Mouse (Mus musculus): Measurements from ENCODE around the gene Ncln.

The Ncln gene

GRCm38 (mm10) chr10:81489941-81490340, 6.3 kb downstream of the Ncln start:
- no peak for DNase-seq (ENCODE audit: low read depth, low spot score)

DNA sequence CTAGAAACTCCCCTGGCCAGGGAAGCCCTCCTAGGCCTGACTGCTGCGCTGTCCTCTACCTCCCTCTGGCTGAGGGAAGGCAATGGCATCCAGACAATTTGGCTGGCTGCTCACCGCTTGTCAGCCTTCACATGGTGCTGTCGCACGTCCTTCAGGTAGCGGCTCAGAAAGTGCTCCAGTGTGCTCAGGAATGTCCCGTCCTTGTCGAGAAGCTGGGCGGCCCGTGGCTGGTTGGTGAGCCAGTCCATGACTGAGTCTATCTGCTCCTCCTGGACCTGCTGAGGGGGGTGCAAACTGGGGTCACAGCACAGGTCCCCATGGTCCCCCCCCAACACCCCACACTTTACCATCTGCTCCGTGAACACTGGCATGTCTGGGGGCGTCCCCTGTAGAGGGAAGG, 8.1 kb downstream of the Ncln start:
- DNase-seq (ENCODE audit: low read depth, low spot score): no peak

DNA sequence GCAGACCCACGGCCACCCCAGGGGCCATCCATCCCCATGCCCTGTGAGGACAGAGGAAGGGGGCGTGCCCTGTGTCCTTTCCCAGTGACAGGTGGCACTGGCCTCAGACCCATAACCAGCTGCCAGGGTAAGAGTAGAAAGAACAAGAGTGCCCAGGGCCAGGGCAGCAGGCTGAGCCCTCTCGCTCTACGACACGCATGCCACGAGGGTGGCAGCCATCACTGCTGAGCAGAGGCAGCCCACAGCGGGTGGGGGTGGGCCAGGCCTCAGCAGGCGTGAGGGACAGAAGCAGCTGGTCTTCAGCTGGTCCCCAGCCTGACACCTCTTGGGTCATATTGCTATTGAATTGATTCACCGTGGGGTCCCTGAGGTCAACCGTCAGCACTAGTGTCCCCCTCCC, 9.7 kb downstream of the Ncln start:
- DNase-seq (ENCODE audit: low read depth, low spot score): no peak

- no peak for DNase-seq (ENCODE audit: low read depth, low spot score)
Observed at GRCm38 (mm10) chr10:81485479-81486018, 10.6 kb downstream of the Ncln start.

DNA sequence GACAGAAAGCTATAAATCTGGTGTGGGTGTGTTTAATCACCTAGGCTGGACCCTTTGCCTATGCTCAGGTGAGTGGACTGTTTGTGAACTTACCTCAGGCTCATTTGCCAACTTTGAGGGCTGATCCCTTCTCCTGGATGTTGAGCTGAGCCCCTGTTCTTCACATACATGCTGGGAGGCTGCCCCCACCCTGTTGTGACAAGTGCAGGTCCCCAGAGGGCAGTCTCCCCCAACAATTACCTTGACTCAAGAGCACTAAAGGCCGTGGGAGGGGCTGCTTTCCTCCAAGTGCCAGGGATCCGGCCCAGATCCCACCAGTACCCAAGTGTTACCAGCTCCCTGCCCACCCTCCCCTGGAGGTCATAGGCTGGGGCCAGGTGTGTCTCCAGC, 11.1 kb downstream of the Ncln start:
- peak; percentile 59 for DNase-seq (ENCODE audit: low read depth, low spot score)

GRCm38 (mm10) chr10:81484441-81485059, 11.6 kb downstream of the Ncln start:
- DNase-seq (ENCODE audit: low read depth, low spot score): no peak

DNA sequence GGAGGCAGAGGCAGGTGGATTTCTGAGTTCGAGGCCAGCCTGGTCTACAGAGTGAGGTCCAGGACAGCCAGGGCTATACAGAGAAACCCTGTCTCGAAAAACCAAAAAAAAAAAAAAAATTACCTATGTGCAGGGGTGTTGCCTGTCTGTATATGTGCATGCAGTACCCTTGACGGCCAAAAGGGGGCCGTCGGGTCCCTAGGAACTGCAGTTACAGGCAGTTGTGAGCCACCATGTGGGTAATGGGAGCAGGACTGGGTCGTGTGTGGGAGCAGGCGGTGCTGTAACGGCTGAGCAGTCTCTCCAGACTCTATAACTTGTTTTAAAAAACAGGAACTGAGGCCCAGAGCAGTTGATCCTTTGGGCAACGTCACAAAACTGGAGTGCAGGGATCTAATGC, 12.2 kb downstream of the Ncln start:
- DNase-seq (ENCODE audit: low read depth, low spot score): peak; percentile 85

DNA sequence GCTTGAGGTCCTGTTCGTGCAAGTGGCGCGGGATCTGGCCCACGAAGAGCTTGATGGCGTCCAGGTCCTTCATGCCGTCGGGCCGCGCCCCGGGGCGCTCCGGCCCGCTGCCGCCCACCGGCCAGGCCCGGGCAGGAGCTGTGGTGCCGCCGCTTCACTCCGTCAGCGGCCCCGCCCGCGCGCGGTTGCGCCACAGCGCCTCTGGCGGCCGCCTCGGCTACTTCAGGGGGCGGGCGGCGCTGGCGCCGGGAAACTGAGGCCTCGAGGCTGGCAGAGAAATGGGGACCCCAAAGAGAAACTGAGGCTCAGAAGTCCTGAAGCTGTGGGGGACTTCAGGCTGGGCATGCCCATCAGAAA, 13.7 kb downstream of the Ncln start, which contains the start of gene Celf5:
Celf5 (minus strand) TSS at position 177 of the 357 bp plus-strand sequence.
- no peak for DNase-seq (ENCODE audit: low read depth, low spot score)

DNA sequence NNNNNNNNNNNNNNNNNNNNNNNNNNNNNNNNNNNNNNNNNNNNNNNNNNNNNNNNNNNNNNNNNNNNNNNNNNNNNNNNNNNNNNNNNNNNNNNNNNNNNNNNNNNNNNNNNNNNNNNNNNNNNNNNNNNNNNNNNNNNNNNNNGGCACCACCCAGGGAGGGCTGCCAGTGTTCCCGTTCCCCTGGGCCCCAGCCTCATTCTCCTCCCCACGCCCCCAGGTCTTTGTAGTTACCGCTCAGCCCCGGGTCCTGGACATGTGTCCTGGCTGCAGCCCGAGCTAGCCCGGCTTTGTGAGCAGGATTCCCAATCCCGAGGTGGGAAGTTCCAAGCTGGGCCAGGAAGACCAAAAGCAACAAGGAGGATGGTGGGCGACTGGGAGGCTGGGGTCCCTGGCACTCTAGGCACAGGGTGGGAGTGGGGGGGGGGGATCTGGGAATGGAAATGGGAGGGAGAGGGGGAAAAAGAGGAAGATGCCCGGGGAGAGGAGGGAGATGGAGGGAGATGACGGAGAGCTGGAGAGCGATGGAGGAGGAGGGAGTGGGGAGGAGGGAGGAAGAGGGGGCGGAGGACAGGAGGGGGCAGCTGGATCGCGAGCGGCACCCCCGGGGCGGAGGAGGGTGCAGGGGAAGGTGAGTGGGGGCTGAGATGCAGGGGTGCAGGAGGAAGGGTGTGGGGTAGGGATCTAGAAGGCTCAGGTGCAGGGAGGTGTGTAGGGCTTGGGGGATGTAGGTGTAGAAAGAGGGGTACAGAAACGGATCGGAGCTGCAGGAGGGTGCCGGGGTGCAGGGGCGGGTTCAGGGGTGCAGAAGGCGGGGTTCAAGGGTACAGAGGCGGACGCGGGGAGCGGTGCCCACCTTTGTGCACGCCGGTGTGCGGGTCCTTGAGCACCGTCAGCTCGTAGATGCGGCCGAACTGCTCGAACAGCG, 14.3 kb downstream of the Ncln start:
- no peak for DNase-seq (ENCODE audit: low read depth, low spot score)

DNA sequence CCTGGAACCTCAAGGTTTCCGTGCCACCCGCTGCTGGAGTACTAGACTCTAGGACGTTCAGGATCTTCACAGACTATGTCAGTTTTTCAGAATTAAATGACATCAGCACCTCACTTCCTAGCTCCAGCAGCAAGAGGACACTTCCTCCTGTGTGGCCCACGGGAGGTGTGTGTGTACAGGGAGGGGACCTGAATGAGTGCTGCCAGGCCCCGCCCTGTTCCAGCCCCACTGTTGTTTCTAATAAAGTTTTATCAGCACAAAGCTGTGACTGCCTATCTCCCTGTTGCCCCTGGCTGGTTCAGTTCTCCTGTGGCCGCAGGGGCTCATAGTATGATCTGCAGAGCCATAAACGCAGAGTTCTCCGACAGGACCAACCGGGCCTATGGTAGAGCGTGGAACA, 21.7 kb downstream of the Ncln start:
- no peak for DNase-seq (ENCODE audit: low read depth, low spot score)

GRCm38 (mm10) chr10:81473003-81473451, 23.2 kb downstream of the Ncln start:
- peak; percentile 55 for DNase-seq (ENCODE audit: low read depth, low spot score)

DNA sequence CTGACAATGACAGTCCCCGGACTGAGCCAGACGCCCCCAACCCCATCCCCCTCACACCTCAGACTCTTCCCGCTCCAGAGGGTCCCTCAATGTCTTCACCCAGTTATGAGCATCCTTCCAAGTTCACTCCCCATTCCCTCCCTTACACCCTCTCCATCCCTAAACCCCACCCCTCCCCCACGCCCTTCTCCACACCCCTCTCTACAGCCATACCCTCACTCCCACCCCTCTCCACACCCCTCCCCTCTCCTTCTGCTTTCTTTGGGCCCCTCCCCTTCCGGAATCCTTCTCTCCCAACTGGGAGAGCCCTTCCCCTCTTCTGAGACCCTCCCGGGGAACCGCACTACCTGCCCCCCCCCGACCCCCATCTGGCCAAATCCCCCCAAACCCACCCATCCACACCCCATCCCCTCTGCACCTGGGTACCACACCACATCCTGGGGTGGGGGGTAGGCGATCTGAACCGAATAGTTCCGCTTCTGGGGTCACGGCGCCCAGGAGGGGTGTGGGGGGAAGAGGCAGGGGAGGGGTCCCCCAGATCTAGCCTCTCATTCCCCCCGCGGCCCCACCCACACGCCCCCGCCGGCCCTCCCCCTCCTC, 23.7 kb downstream of the Ncln start:
- peak; percentile 63 for DNase-seq (ENCODE audit: low read depth, low spot score)

GRCm38 (mm10) chr10:81470454-81470853, 25.7 kb downstream of the Ncln start:
- no peak for DNase-seq (ENCODE audit: low read depth, low spot score)

GRCm38 (mm10) chr10:81469253-81469652, 26.9 kb downstream of the Ncln start:
- DNase-seq (ENCODE audit: low read depth, low spot score): no peak

DNA sequence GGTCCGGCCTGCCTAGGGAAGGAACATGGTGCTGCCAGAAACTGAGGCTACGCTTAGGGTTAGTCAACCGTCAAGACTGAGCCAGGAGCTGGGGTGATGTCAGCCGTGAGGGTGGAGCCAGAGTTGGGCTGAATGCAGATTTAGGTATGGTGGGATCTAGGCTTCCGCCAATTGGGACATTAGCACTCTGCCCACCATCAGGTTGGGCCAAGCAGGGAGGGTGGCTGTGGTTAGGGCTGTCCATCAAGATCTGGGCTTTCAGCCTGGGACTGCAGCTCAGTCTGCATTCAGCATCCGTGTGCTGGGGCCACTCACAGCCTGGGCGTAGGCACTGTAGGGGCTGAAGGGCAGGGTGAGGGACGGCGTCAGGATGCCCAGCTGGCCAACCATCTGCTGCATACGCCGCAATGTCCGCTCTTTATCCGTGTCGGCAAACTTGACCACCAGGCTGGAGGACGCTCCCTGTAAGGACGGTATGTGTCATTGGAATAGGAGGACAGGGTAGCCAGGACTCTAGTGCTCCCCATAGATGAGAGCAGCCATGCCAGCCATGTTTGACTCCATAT, 28.4 kb downstream of the Ncln start:
- DNase-seq (ENCODE audit: low read depth, low spot score): no peak

- no peak for DNase-seq (ENCODE audit: low read depth, low spot score)
Observed at GRCm38 (mm10) chr10:81466881-81467280, 29.3 kb downstream of the Ncln start.

DNA sequence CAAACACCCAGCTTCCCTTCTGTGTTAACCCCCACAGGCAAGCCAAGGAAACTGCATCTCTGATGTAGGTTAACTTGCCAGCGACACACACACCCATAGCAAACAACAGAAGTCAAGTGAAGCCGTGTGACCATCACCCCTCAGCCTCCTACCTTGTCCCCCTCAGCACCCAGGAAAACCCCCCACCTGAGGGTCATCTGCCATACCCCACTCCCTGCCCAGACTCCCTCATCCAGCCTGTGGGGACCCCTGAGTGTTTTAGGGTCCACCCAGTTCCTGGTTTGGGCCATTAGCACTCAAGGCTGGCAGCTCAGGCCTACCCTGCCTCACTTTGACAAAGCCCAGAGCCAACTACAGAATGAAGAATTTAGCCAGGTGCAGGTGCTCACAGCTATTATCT, 30.1 kb downstream of the Ncln start:
- DNase-seq (ENCODE audit: low read depth, low spot score): no peak

DNA sequence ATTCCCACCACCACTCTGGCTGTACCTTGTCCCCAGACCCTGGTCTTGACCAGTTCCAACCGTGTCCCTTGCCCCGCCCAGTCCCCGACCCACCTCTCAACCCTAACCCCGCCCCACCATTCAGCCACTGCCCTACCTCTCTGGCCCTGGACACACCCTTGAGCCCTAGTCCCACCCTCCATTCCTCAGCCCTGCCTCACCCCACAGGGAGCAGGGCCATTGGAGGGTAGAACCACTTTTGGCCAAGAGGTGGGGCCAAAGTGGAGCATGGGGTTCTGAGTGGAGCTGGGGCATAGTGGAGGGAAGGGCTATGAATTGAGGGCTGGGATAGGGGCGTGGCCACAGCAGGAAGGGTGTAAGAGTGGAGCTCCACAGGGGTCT, 30.9 kb downstream of the Ncln start:
- peak; percentile 99 for DNase-seq (ENCODE audit: low read depth, low spot score)

- peak; percentile 92 for DNase-seq (ENCODE audit: low read depth, low spot score)
Observed at GRCm38 (mm10) chr10:81464405-81465264, 31.6 kb downstream of the Ncln start.

GRCm38 (mm10) chr10:81463531-81463930, 32.7 kb downstream of the Ncln start:
- no peak for DNase-seq (ENCODE audit: low read depth, low spot score)

DNA sequence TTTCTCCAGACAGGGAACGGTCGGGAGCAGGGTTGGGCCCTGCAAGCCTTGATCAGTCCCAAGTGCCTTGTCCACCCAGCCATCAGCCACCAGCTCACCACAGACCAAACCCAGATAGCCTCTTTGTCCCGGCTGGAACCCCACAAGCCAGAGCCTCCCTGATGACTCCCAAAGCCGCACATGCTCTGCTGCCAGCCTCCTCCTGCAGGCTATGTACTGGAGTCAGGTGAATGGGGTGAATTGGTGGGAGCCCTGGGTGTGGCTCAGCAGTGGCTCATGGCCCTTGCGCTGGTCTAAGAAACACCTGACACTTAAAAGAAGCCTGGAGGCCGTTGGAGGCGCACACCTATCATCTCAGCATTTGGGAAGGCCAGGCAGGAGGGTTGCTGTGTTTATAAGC, 33.3 kb downstream of the Ncln start:
- no peak for DNase-seq (ENCODE audit: low read depth, low spot score)
